Mouse (Mus musculus): ENCODE results near the gene Ptpn18. TPM values are rescaled to one million over a fixed set of nuclear protein-coding genes. Genes with fewer than 3 reads are reported as not detected.
"Not testable (repeated sequence)": the region's sequence is repeated elsewhere in the genome, so short reads cannot be mapped to it uniquely, and the experiment has no call there.

The Ptpn18 gene
- polyA plus RNA-seq, 1 experiment = 1.5 TPM

- no peaks in the 10 kb centered on the region for H3K36me3 ChIP-seq (ENCODE audit: control insufficient read depth)
- H3K4me3 ChIP-seq (replicated peaks) = no peak overlapping the region
- TF ChIP-seq GATA1 (IDR thresholded peaks at IDR 0.05; ENCODE audit: low read length) = no peak
- TF ChIP-seq TAL1 (IDR thresholded peaks at IDR 0.05; ENCODE audit: low read length) = no peak
- no peaks in the 10 kb centered on the region for H3K4me1 ChIP-seq (ENCODE audit: control insufficient read depth)
- no peaks in the 10 kb centered on the region for H3K27me3 ChIP-seq (ENCODE audit: control insufficient read depth)
- H3K9me3 ChIP-seq (ENCODE audit: control insufficient read depth, low read length) = no peaks in the 10 kb centered on the region
These were observed 43.4 kb downstream of the Ptpn18 start for GRCm38 (mm10) chr1:34502991-34503390.

- Histone ChIP-seq H3K36me3 (ENCODE audit: control insufficient read depth) (no peaks in the 10 kb centered on the region), H3K4me1 (ENCODE audit: control insufficient read depth) (no peaks in the 10 kb centered on the region), H3K4me3 (replicated peaks) (no peak overlapping the region), H3K27me3 (ENCODE audit: control insufficient read depth) (no peaks in the 10 kb centered on the region), H3K9me3 (ENCODE audit: control insufficient read depth, low read length) (no peaks in the 10 kb centered on the region)
- TF ChIP-seq TAL1 (IDR thresholded peaks at IDR 0.05; ENCODE audit: low read length) (no peak), GATA1 (IDR thresholded peaks at IDR 0.05; ENCODE audit: low read length) (no peak)
These were observed 45.7 kb downstream of the Ptpn18 start for GRCm38 (mm10) chr1:34505307-34505706.

GRCm38 (mm10) chr1:34505970-34506551 is 46.5 kb downstream of the Ptpn18 start:
- Histone ChIP-seq H3K4me3 (replicated peaks) (no peak overlapping the region), H3K9me3 (ENCODE audit: control insufficient read depth, low read length) (no peaks in the 10 kb centered on the region), H3K36me3 (ENCODE audit: control insufficient read depth) (no peaks in the 10 kb centered on the region), H3K27me3 (ENCODE audit: control insufficient read depth) (no peaks in the 10 kb centered on the region), H3K4me1 (ENCODE audit: control insufficient read depth) (no peaks in the 10 kb centered on the region; the same call in 1 of the 2 replicates)
- TF ChIP-seq GATA1 (IDR thresholded peaks at IDR 0.05; ENCODE audit: low read length) = no peak
- no peak for TF ChIP-seq TAL1 (IDR thresholded peaks at IDR 0.05; ENCODE audit: low read length)

GRCm38 (mm10) chr1:34507986-34508385 is 48.4 kb downstream of the Ptpn18 start:
- Histone ChIP-seq H3K9me3 (ENCODE audit: control insufficient read depth, low read length) (no peaks in the 10 kb centered on the region), H3K4me1 (ENCODE audit: control insufficient read depth) (no peaks in the 10 kb centered on the region; the same call in 1 of the 2 replicates), H3K36me3 (ENCODE audit: control insufficient read depth) (no peaks in the 10 kb centered on the region), H3K27me3 (ENCODE audit: control insufficient read depth) (no peaks in the 10 kb centered on the region), H3K4me3 (replicated peaks) (no peak overlapping the region)
- TF ChIP-seq TAL1 (IDR thresholded peaks at IDR 0.05; ENCODE audit: low read length) (no peak), GATA1 (IDR thresholded peaks at IDR 0.05; ENCODE audit: low read length) (no peak)

DNA sequence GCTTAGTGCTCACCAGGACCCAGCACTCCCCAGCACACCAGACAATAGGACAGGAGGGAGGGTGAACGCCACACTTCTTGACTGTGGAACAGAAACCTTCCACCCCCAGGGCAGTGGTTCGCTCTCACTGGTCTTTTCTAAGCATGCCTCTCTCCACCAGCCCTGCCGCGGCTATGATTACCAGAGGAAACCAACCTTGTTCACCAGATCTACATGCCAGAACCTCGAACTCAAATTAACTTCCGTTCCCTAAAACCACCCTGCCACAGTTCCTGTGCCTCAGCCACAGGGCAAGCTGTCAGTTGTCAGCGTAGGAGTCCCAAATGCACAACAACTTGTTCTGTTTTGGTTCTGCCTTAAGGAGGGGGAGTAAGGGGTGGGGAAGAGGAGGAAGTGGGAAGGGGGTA is 51.0 kb downstream of the Ptpn18 start:
- TF ChIP-seq GATA1 (IDR thresholded peaks at IDR 0.05; ENCODE audit: low read length) = no peak
- no peak for TF ChIP-seq TAL1 (IDR thresholded peaks at IDR 0.05; ENCODE audit: low read length)
- Histone ChIP-seq H3K4me1 (ENCODE audit: control insufficient read depth) (no peaks in the 10 kb centered on the region; the same call in 1 of the 2 replicates), H3K36me3 (ENCODE audit: control insufficient read depth) (no peaks in the 10 kb centered on the region), H3K27me3 (ENCODE audit: control insufficient read depth) (no peaks in the 10 kb centered on the region), H3K9me3 (ENCODE audit: control insufficient read depth, low read length) (no peaks in the 10 kb centered on the region), H3K4me3 (replicated peaks) (no peak overlapping the region)

DNA sequence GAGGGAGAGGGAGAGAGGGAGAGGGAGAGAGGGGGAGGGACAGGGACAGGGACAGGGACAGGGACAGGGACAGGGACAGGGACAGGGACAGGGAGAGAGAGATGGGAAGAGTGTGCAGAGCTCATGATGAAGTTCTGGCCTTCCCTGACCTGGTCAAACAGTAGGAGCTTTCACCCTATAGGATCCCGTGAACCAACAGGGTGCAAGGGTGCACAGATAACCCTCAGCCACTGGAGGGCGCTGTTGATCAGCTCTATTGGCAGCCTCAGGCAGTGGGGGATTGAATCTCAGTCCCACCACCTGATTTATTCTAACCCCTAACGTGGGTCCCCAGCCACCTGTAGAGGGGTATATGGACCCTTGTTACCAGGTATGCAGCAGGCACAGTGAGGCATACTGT is 51.5 kb downstream of the Ptpn18 start:
- Histone ChIP-seq H3K27me3 (ENCODE audit: control insufficient read depth) (no peaks in the 10 kb centered on the region), H3K9me3 (ENCODE audit: control insufficient read depth, low read length) (peaks cover 2% of the 10 kb centered on the region), H3K36me3 (ENCODE audit: control insufficient read depth) (no peaks in the 10 kb centered on the region), H3K4me3 (replicated peaks) (no peak overlapping the region), H3K4me1 (ENCODE audit: control insufficient read depth) (no peaks in the 10 kb centered on the region; the same call in 1 of the 2 replicates)
- TF ChIP-seq TAL1 (IDR thresholded peaks at IDR 0.05; ENCODE audit: low read length) (no peak), GATA1 (IDR thresholded peaks at IDR 0.05; ENCODE audit: low read length) (no peak)

GRCm38 (mm10) chr1:34513068-34513467 is 53.5 kb downstream of the Ptpn18 start:
- no peaks in the 10 kb centered on the region; the same call in 1 of the 2 replicates for H3K4me1 ChIP-seq (ENCODE audit: control insufficient read depth)
- no peak for TF ChIP-seq GATA1 (IDR thresholded peaks at IDR 0.05; ENCODE audit: low read length)
- no peak for TF ChIP-seq TAL1 (IDR thresholded peaks at IDR 0.05; ENCODE audit: low read length)
- H3K36me3 ChIP-seq (ENCODE audit: control insufficient read depth) = no peaks in the 10 kb centered on the region
- no peak overlapping the region for H3K4me3 ChIP-seq (replicated peaks)
- H3K27me3 ChIP-seq (ENCODE audit: control insufficient read depth) = no peaks in the 10 kb centered on the region
- H3K9me3 ChIP-seq (ENCODE audit: control insufficient read depth, low read length) = peaks cover 2% of the 10 kb centered on the region

DNA sequence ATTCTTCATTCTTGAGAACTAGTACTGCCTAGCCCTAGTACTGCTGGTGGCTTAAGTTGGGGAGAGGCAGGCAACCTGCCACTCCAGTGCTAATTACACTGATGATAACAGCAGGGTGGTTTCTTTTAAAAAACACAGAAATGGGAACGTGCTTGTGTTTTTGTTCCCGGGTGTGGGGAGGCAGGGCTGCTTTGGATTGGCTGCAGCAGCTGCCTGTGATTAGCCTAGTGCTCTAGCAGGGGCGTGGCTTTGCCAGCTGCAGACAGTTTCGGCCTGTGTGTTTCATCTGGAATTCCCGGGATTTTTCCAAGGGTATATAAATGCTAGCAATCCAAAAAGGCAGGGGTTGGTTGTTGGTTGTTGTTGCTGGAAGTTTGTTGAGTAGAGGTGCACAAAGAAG is 57.0 kb downstream of the Ptpn18 start:
- Histone ChIP-seq H3K36me3 (ENCODE audit: control insufficient read depth) (no peaks in the 10 kb centered on the region), H3K9me3 (ENCODE audit: control insufficient read depth, low read length) (peaks cover 2% of the 10 kb centered on the region), H3K4me1 (ENCODE audit: control insufficient read depth) (no peaks in the 10 kb centered on the region), H3K4me3 (replicated peaks) (no peak overlapping the region), H3K27me3 (ENCODE audit: control insufficient read depth) (no peaks in the 10 kb centered on the region)
- no peak for TF ChIP-seq GATA1 (IDR thresholded peaks at IDR 0.05; ENCODE audit: low read length)
- no peak for TF ChIP-seq TAL1 (IDR thresholded peaks at IDR 0.05; ENCODE audit: low read length)

GRCm38 (mm10) chr1:34517297-34517696 is 57.7 kb downstream of the Ptpn18 start:
- not testable (repeated sequence) for H3K4me1 ChIP-seq (ENCODE audit: control insufficient read depth); H3K4me3 ChIP-seq (replicated peaks); H3K27me3 ChIP-seq (ENCODE audit: control insufficient read depth); H3K36me3 ChIP-seq (ENCODE audit: control insufficient read depth); H3K9me3 ChIP-seq (ENCODE audit: control insufficient read depth, low read length)

GRCm38 (mm10) chr1:34517797-34518196 is 58.2 kb downstream of the Ptpn18 start:
- H3K36me3 ChIP-seq (ENCODE audit: control insufficient read depth); H3K27me3 ChIP-seq (ENCODE audit: control insufficient read depth); H3K4me1 ChIP-seq (ENCODE audit: control insufficient read depth); H3K9me3 ChIP-seq (ENCODE audit: control insufficient read depth, low read length); H3K4me3 ChIP-seq (replicated peaks): not testable (repeated sequence)

Data from erythroblast, embryonic 14.5 days (primary cell).